Mouse (Mus musculus): ENCODE data around the gene Olfr561. TPM values are rescaled to one million over a fixed set of nuclear protein-coding genes. Genes with fewer than 3 reads are reported as not detected.

Olfr561 gene
- total RNA-seq (2023; ENCODE audit: inconsistent age): not detected in 4 replicates

GRCm38 (mm10) chr7:102770921-102771320 lies at the start of gene Olfr561:
Olfr561 (plus strand) TSS chr7:102771221.

GRCm38 (mm10) chr7:102727391-102727790 lies 43.6 kb upstream of the Olfr561 start, which contains the start of gene Olfr559:
Olfr559 (minus strand) TSS chr7:102727491.

GRCm38 (mm10) chr7:102759266-102759665 lies 11.8 kb upstream of the Olfr561 start, which contains the start of the genes Olfr560 and Olfr78:
Olfr560 (minus strand) TSS chr7:102759366.
Olfr78 (minus strand) TSS chr7:102759471.

GRCm38 (mm10) chr7:102803180-102803579 lies 32.2 kb downstream of the Olfr561 start, which contains the start of gene Olfr564:
Olfr564 (plus strand) TSS chr7:102803480.

Other genes with a start within 250 kb of the Olfr561 start
- gene Olfr547, start 236.5 kb upstream of the Olfr561 start, total RNA-seq (2023; ENCODE audit: inconsistent age): not detected in 4 replicates
- gene Olfr548-ps1, start 230.3 kb upstream of the Olfr561 start, total RNA-seq (2023; ENCODE audit: inconsistent age): not detected in 4 replicates
- gene Olfr549, start 221.4 kb upstream of the Olfr561 start, total RNA-seq (2023; ENCODE audit: inconsistent age): not detected in 4 replicates
- 33.8 to 44.8 TPM (median 38.9 TPM) in 4 replicates for gene Trim21, start 205.7 kb upstream of the Olfr561 start, total RNA-seq (2023; ENCODE audit: inconsistent age)
- gene Olfr550, start 199.8 kb upstream of the Olfr561 start, total RNA-seq (2023; ENCODE audit: inconsistent age): not detected in 4 replicates
- gene Olfr551, start 179.3 kb upstream of the Olfr561 start, total RNA-seq (2023; ENCODE audit: inconsistent age): not detected in 4 replicates
- 0.16 to 0.18 TPM in 2 of 4 replicates, not detected in the others for gene Olfr552, start 173.5 kb upstream of the Olfr561 start, total RNA-seq (2023; ENCODE audit: inconsistent age)
- gene Olfr553, start 153.0 kb upstream of the Olfr561 start, total RNA-seq (2023; ENCODE audit: inconsistent age): not detected in 4 replicates
- not detected in 4 replicates for gene Olfr554, start 132.8 kb upstream of the Olfr561 start, total RNA-seq (2023; ENCODE audit: inconsistent age)
- gene Olfr555, start 112.4 kb upstream of the Olfr561 start, total RNA-seq (2023; ENCODE audit: inconsistent age): not detected in 4 replicates
- not detected in 4 replicates for gene Olfr556, start 106.3 kb upstream of the Olfr561 start, total RNA-seq (2023; ENCODE audit: inconsistent age)
- 17.1 to 19.9 TPM (median 18.1 TPM) in 4 replicates for gene Trim68, start 83.9 kb upstream of the Olfr561 start, total RNA-seq (2023; ENCODE audit: inconsistent age)
- gene Olfr557, start 75.3 kb upstream of the Olfr561 start, total RNA-seq (2023; ENCODE audit: inconsistent age): not detected in 4 replicates
- not detected in 4 replicates for gene Olfr558, start 69.0 kb upstream of the Olfr561 start, total RNA-seq (2023; ENCODE audit: inconsistent age)
- not detected in 4 replicates for gene Olfr33, start 52.2 kb upstream of the Olfr561 start, total RNA-seq (2023; ENCODE audit: inconsistent age)
- gene Olfr559, start 43.7 kb upstream of the Olfr561 start, total RNA-seq (2023; ENCODE audit: inconsistent age): not detected in 4 replicates
- gene Olfr560, start 11.9 kb upstream of the Olfr561 start, total RNA-seq (2023; ENCODE audit: inconsistent age): not detected in 4 replicates
- gene Olfr78, start 11.8 kb upstream of the Olfr561 start, total RNA-seq (2023; ENCODE audit: inconsistent age): not detected in 4 replicates
- not detected in 4 replicates for gene Olfr564, start 32.3 kb downstream of the Olfr561 start, total RNA-seq (2023; ENCODE audit: inconsistent age)
- not detected in 4 replicates for gene Olfr566, start 87.5 kb downstream of the Olfr561 start, total RNA-seq (2023; ENCODE audit: inconsistent age)
- gene Olfr568, start 105.9 kb downstream of the Olfr561 start, total RNA-seq (2023; ENCODE audit: inconsistent age): not detected in 4 replicates
- gene Olfr569, start 119.7 kb downstream of the Olfr561 start, total RNA-seq (2023; ENCODE audit: inconsistent age): not detected in 4 replicates
- not detected in 4 replicates for gene Olfr570, start 123.4 kb downstream of the Olfr561 start, total RNA-seq (2023; ENCODE audit: inconsistent age)
- 0.10 to 0.19 TPM in 2 of 4 replicates, not detected in the others for gene Olfr571, start 146.3 kb downstream of the Olfr561 start, total RNA-seq (2023; ENCODE audit: inconsistent age)
- gene Olfr572, start 153.2 kb downstream of the Olfr561 start, total RNA-seq (2023; ENCODE audit: inconsistent age): not detected in 4 replicates
- not detected in 4 replicates for gene Olfr573-ps1, start 171.4 kb downstream of the Olfr561 start, total RNA-seq (2023; ENCODE audit: inconsistent age)
- not detected in 4 replicates for gene Olfr574, start 177.2 kb downstream of the Olfr561 start, total RNA-seq (2023; ENCODE audit: inconsistent age)
- not detected in 4 replicates for gene Olfr575, start 187.6 kb downstream of the Olfr561 start, total RNA-seq (2023; ENCODE audit: inconsistent age)
- gene Olfr576, start 191.4 kb downstream of the Olfr561 start, total RNA-seq (2023; ENCODE audit: inconsistent age): not detected in 4 replicates
- not detected in 4 replicates for gene Olfr577, start 204.7 kb downstream of the Olfr561 start, total RNA-seq (2023; ENCODE audit: inconsistent age)
- not detected in 4 replicates for gene Olfr578, start 218.1 kb downstream of the Olfr561 start, total RNA-seq (2023; ENCODE audit: inconsistent age)

Data from B cell, adult (primary cell).